Mouse (Mus musculus) neutrophil, adult 5-6 weeks (primary cell): ENCODE measurements around the gene Gmeb1. TPM values are rescaled to one million over a fixed set of nuclear protein-coding genes. Genes with fewer than 3 reads are reported as not detected.
"Not testable (repeated sequence)": the region's sequence is repeated elsewhere in the genome, so short reads cannot be mapped to it uniquely, and the experiment has no call there.

ENCODE experiments used
- ATAC-seq: fragments of 151-379, 151-347 bp; 2 replicates; pipeline ENCODE4 v1.8.0; 2017; ENCODE audit warnings: mild to moderate bottlenecking, moderate TSS enrichment; ENCODE audit not compliant: insufficient number of reproducible peaks, poor library complexity, low FRiP score, severe bottlenecking; ENCODE audit errors: extremely low read depth
- total RNA-seq: library from RNA; stranded (forward); fragments of 200-1000 nt; gene quantifications from 2 replicates; pipeline ENCODE4 v1.2.3, GENCODE M21; 2017

Gmeb1 gene
- total RNA-seq, 1 experiment from 2014 or later = 29.1 TPM

- ATAC-seq = no peak
Observed at GRCm38 (mm10) chr4:132241208-132241607, 20.2 kb downstream of the Gmeb1 start.

GRCm38 (mm10) chr4:132240367-132240766 lies 21.0 kb downstream of the Gmeb1 start:
- ATAC-seq = no peak

- no peak for ATAC-seq
Observed at GRCm38 (mm10) chr4:132238356-132238755, 23.0 kb downstream of the Gmeb1 start.

GRCm38 (mm10) chr4:132234710-132235109 lies 26.7 kb downstream of the Gmeb1 start:
- no peak for ATAC-seq

- ATAC-seq = no peak
Observed at GRCm38 (mm10) chr4:132230422-132230821, 31.0 kb downstream of the Gmeb1 start.

GRCm38 (mm10) chr4:132222001-132222400 lies 39.4 kb downstream of the Gmeb1 start:
- ATAC-seq = not testable (repeated sequence)

- ATAC-seq = not testable (repeated sequence)
Observed at GRCm38 (mm10) chr4:132218439-132218838, 43.0 kb downstream of the Gmeb1 start.

- no peak for ATAC-seq
Observed at GRCm38 (mm10) chr4:132217781-132218180, 43.6 kb downstream of the Gmeb1 start.

GRCm38 (mm10) chr4:132216602-132217001 lies 44.8 kb downstream of the Gmeb1 start:
- ATAC-seq = no peak

- ATAC-seq = peak; percentile 40; the same call in 1 of the 2 replicates
Observed at GRCm38 (mm10) chr4:132214847-132215246, 46.6 kb downstream of the Gmeb1 start.

- ATAC-seq = peak; percentile 89
Observed at GRCm38 (mm10) chr4:132211953-132212734, 49.3 kb downstream of the Gmeb1 start, which contains the start of gene Ythdf2. Gene Ythdf2, minus strand, starts transcription at chr4:132212303.

- ATAC-seq = no peak
Observed at GRCm38 (mm10) chr4:132211091-132211942, 50.1 kb downstream of the Gmeb1 start.

- ATAC-seq = no peak
Observed at GRCm38 (mm10) chr4:132210325-132210724, 51.1 kb downstream of the Gmeb1 start.

GRCm38 (mm10) chr4:132209299-132209698 lies 52.1 kb downstream of the Gmeb1 start:
- ATAC-seq = no peak

GRCm38 (mm10) chr4:132207280-132207679 lies 54.1 kb downstream of the Gmeb1 start:
- no peak for ATAC-seq

- no peak for ATAC-seq
Observed at GRCm38 (mm10) chr4:132198771-132199170, 62.6 kb downstream of the Gmeb1 start.

GRCm38 (mm10) chr4:132198285-132198712 lies 63.1 kb downstream of the Gmeb1 start:
- 0 out of 2 replicates have a peak, but pooled peaks have one; percentile 39 for ATAC-seq

- ATAC-seq = no peak
Observed at GRCm38 (mm10) chr4:132194975-132195374, 66.4 kb downstream of the Gmeb1 start.

- no peak for ATAC-seq
Observed at GRCm38 (mm10) chr4:132194373-132194772, 67.0 kb downstream of the Gmeb1 start.
